Mouse (Mus musculus) neutrophil, adult 65 days (primary cell): Measurements from ENCODE around the gene Pagr1a. TPM values are rescaled to one million over a fixed set of nuclear protein-coding genes. Genes with fewer than 3 reads are reported as not detected.

Experiments used
- total RNA-seq: library from RNA; stranded (reverse); gene quantifications from 2 replicates; pipeline ENCODE4 v1.2.4, GENCODE M21; 2023

Pagr1a gene
- 1.5 and 35.7 TPM in 2 replicates for total RNA-seq

GRCm38 (mm10) chr7:127016971-127017949, at the start of gene Pagr1a:
TSS of gene Pagr1a (minus strand) at chr7:127017352.

GRCm38 (mm10) chr7:127041851-127042672, 24.9 kb upstream of the Pagr1a start, which contains the start of gene Kif22:
TSS of gene Kif22 (minus strand) at chr7:127042471.

GRCm38 (mm10) chr7:127026984-127027726, 10.0 kb upstream of the Pagr1a start, which contains the start of gene Maz:
TSS of gene Maz (minus strand) at chr7:127027037.

GRCm38 (mm10) chr7:127020901-127021562, 3.9 kb upstream of the Pagr1a start, which contains the start of the genes Gm42742 and Prrt2:
TSS of gene Gm42742 (minus strand) at chr7:127021097.
TSS of gene Prrt2 (minus strand) at chr7:127021211.

GRCm38 (mm10) chr7:127016481-127016485, 869 bp downstream of the Pagr1a start, which contains the start of gene Pagr1b:
TSS of gene Pagr1b (minus strand) at chr7:127016484.

GRCm38 (mm10) chr7:127014320-127014719, 2.8 kb downstream of the Pagr1a start, which contains the start of gene Mvp:
TSS of gene Mvp (minus strand) at chr7:127014621.

GRCm38 (mm10) chr7:126975950-126976866, 40.9 kb downstream of the Pagr1a start, which contains the start of gene Cdiptos:
TSS of gene Cdiptos (minus strand) at chr7:126976098.

GRCm38 (mm10) chr7:126975893-126975949, 41.4 kb downstream of the Pagr1a start, which contains the start of gene Cdipt:
TSS of gene Cdipt (plus strand) at chr7:126975914.

Other genes with a start within 250 kb of the Pagr1a start
- 278 and 300 TPM in 2 replicates for gene Ypel3, start 240.4 kb downstream of the Pagr1a start, total RNA-seq
- 4.3 and 4.4 TPM in 2 replicates for gene Tbx6, start 235.9 kb downstream of the Pagr1a start, total RNA-seq
- gene Ppp4c, start 224.9 kb downstream of the Pagr1a start, total RNA-seq: 231 and 266 TPM in 2 replicates
- gene Fam57b, start 219.7 kb downstream of the Pagr1a start, total RNA-seq: not detected in 2 replicates
- gene 4930451I11Rik, start 185.7 kb downstream of the Pagr1a start, total RNA-seq: not detected in 2 replicates
- not detected in 2 replicates for gene Doc2a, start 169.9 kb downstream of the Pagr1a start, total RNA-seq
- 37.5 and 38.0 TPM in 2 replicates for gene Hirip3, start 155.4 kb downstream of the Pagr1a start, total RNA-seq
- 41.4 and 42.2 TPM in 2 replicates for gene Ino80e, start 155.0 kb downstream of the Pagr1a start, total RNA-seq
- gene Taok2, start 132.6 kb downstream of the Pagr1a start, total RNA-seq: 50.7 and 59.9 TPM in 2 replicates
- 38.9 and 40.1 TPM in 2 replicates for gene Tmem219, start 94.4 kb downstream of the Pagr1a start, total RNA-seq
- 17.4 and 23.2 TPM in 2 replicates for gene Kctd13, start 88.5 kb downstream of the Pagr1a start, total RNA-seq
- gene Asphd1, start 67.8 kb downstream of the Pagr1a start, total RNA-seq: not detected in 2 replicates
- 1.9 and 3.1 TPM in 2 replicates for gene Sez6l2, start 66.8 kb downstream of the Pagr1a start, total RNA-seq
- gene Cdipt, start 41.4 kb downstream of the Pagr1a start, total RNA-seq: 56.2 and 56.5 TPM in 2 replicates
- gene Cdiptos, start 41.3 kb downstream of the Pagr1a start, total RNA-seq: 0.95 and 1.3 TPM in 2 replicates
- 49.1 and 58.0 TPM in 2 replicates for gene Mvp, start 2.7 kb downstream of the Pagr1a start, total RNA-seq
- not detected in 2 replicates for gene Pagr1b, start 868 bp downstream of the Pagr1a start, total RNA-seq
- gene Gm42742, start 3.7 kb upstream of the Pagr1a start, total RNA-seq: 26.0 TPM in 1 of 2 replicates, not detected in the other
- gene Prrt2, start 3.9 kb upstream of the Pagr1a start, total RNA-seq: 0.79 TPM in 1 of 2 replicates, not detected in the other
- 128 and 143 TPM in 2 replicates for gene Maz, start 9.7 kb upstream of the Pagr1a start, total RNA-seq
- 41.1 and 48.3 TPM in 2 replicates for gene Kif22, start 25.1 kb upstream of the Pagr1a start, total RNA-seq
- 1.2 TPM in 1 of 2 replicates, not detected in the other for gene Zg16, start 70.0 kb upstream of the Pagr1a start, total RNA-seq
- gene AI467606, start 74.0 kb upstream of the Pagr1a start, total RNA-seq: 155 and 172 TPM in 2 replicates
- gene Qprt, start 104.9 kb upstream of the Pagr1a start, total RNA-seq: 2.0 and 3.8 TPM in 2 replicates
- gene Spn, start 120.5 kb upstream of the Pagr1a start, total RNA-seq: 96.9 and 102 TPM in 2 replicates
- gene Cd2bp2, start 178.7 kb upstream of the Pagr1a start, total RNA-seq: 47.6 and 62.2 TPM in 2 replicates
- gene Tbc1d10b, start 191.1 kb upstream of the Pagr1a start, total RNA-seq: 106 and 122 TPM in 2 replicates
- 6.7 and 11.1 TPM in 2 replicates for gene Mylpf, start 191.5 kb upstream of the Pagr1a start, total RNA-seq
- gene Zfp553, start 215.7 kb upstream of the Pagr1a start, total RNA-seq: 2.8 and 4.0 TPM in 2 replicates
- gene Sept1, start 215.8 kb upstream of the Pagr1a start, total RNA-seq: 107 and 123 TPM in 2 replicates
- gene Zfp771, start 226.9 kb upstream of the Pagr1a start, total RNA-seq: 3.2 and 4.7 TPM in 2 replicates
- gene Dctpp1, start 243.4 kb upstream of the Pagr1a start, total RNA-seq: 18.4 and 20.9 TPM in 2 replicates